Mouse (Mus musculus) T-helper 1 cell (primary cell): ENCODE data around the gene Fam214a.

ENCODE experiments used
- in situ Hi-C: fragments of 300-600 bp; cut with MboI, MseI; formaldehyde crosslinking; loops from one replicate; pipeline ENCODE4 v1.15.1; 2025; ENCODE audit warnings: high pct_unique_total_duplicates

Gene Fam214a

GRCm38 (mm10) chr9:75077191-75077590 lies 124.5 kb downstream of the Fam214a start:
- in situ Hi-C loops = no loop called here
